Mouse (Mus musculus): ENCODE data around the gene Hnrnpu.

Hnrnpu gene

GRCm38 (mm10) chr1:178337551-178338317, at the start of gene Hnrnpu:
Hnrnpu (minus strand) TSS chr1:178337797.
- peak; percentile 97 for DNase-seq (ENCODE audit: low read depth, low spot score)

DNA sequence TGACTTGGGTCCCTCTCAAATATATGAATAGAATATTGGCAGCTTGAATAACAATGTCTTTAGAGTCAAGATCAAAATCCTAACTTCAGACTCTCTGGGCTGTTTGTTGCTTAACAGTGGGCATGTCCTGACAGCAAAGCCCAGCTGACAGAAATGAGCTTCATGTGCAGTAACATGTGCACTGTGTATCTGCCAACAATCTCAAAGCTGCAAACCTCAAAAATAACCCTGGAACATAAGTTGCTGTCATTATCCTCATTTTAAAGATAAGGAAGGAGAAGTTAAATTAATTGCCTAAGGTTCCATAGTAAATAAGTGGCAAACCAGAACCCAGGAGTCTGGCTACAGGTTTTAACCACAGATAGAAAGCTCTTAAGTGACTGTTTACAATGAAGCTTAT, 44.6 kb upstream of the Hnrnpu start:
- no peak for DNase-seq (ENCODE audit: low read depth, low spot score)

GRCm38 (mm10) chr1:178379224-178379623, 41.6 kb upstream of the Hnrnpu start:
- DNase-seq (ENCODE audit: low read depth, low spot score), result no peak

DNA sequence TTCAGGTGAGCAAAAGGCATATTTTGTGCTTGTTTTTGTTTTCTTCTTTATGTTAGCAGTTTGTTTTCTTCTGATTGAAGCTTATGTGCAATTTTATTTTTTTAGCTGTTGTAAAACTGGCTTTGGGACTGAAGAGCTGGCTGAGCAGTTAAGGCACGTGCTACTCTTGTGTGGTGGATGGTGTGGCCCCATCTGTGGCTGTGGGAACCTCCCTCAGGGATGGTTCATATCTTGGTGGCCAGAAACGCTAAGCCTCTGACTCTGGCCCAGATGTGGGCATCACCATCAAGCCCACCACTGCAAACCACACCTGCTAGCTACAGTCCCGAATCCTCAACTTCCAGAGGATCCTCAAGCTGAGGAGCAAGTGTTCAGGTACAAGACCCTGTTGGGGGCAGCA, 40.5 kb upstream of the Hnrnpu start:
- DNase-seq (ENCODE audit: low read depth, low spot score), result no peak

DNA sequence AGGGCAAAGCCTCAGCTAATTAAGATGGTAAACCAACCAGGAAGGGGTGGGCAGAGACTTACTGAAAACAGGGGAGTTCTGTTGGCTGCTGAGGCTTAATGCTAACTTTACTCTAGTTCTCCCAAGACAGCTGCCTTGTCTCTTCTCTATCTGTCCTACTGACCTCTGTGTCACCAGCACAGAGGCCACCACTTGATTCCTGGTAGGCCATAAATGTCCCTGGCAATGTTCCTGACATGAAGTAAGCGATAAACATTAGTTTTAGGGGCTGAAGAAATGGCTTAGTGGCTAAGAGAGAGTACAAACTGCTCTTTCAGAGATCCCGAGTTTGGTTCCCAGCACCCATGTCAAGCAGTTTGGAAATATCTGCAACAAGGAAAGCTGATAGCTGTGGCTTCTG, 39.3 kb upstream of the Hnrnpu start:
- DNase-seq (ENCODE audit: low read depth, low spot score), result no peak

GRCm38 (mm10) chr1:178376061-178376460, 38.5 kb upstream of the Hnrnpu start:
- DNase-seq (ENCODE audit: low read depth, low spot score), result peak; percentile 67

GRCm38 (mm10) chr1:178375381-178375780, 37.8 kb upstream of the Hnrnpu start:
- no peak for DNase-seq (ENCODE audit: low read depth, low spot score)

GRCm38 (mm10) chr1:178372681-178373080, 35.1 kb upstream of the Hnrnpu start:
- no peak for DNase-seq (ENCODE audit: low read depth, low spot score)

DNA sequence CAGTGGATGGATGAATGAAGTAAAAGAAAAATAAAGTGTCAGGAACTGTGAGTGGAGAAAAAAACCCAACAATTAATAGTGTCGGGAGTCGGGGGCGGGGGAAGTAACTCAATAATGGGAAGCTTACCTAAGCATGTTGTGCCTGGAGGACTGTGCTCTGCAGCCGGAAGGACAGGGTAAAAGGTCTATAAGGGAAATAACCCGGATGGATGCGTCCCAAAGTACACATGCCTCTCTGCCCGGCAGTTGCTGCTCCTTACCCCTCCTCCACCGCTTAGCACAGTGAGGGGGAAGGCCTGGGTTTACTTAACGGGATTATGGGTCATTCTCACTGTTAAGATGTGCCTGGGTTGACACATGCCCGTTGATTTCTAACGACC, 31.7 kb upstream of the Hnrnpu start:
- peak; percentile 81 for DNase-seq (ENCODE audit: low read depth, low spot score)

DNA sequence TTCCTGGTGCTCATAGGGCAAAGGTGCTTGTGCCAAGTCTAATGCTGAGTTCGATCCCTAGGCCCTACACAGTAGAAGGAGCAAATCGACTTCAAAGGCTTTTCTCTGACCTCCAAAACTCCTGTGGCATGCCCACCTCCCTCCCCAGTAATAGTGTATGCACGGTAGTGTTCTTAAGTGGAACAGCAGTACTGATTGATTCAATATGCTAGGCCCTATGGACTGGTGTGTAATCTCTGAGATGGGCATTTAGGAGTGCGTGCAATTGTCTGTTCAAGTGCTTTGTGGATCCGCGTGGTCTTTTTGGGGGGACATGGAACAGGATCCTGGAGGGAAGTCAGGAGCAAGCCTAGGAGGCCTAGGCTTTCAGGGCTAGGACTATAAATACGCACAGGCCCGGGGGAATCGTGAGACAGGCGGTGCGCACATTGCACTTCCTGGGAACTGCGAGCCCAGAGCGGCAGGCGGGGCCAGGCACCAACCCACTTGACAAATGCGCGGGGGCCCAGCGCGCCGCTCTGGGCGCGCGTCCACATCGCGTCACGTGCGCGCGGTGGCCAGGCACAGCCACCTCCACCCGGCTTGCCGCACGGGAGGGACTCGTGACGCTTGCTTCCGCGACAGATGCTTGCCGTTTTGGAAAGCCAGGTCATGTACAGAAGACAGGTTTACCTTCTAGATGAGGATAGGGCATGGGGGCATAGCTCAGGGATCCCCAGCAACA, 31.1 kb upstream of the Hnrnpu start:
- DNase-seq (ENCODE audit: low read depth, low spot score), result peak; percentile 91

DNA sequence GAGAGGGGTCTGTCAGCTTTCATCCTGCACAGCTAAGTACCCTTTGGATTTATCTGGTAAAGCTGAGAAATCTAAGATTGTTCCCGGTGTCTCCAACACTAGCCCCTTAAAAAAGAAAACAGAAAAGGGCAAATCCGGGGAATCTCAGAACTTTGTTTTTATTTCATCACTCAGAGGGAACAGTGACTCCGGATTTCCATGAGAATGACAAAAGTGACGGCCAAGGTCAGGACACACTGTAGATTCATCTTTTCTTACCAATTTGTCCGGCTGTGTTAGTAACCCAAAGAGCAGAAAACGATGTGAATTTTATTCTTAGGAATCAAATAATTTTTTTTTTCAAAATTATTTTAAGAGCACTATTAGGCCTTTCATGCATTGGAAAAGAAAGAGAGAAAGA, 30.5 kb upstream of the Hnrnpu start:
- DNase-seq (ENCODE audit: low read depth, low spot score), result no peak

DNA sequence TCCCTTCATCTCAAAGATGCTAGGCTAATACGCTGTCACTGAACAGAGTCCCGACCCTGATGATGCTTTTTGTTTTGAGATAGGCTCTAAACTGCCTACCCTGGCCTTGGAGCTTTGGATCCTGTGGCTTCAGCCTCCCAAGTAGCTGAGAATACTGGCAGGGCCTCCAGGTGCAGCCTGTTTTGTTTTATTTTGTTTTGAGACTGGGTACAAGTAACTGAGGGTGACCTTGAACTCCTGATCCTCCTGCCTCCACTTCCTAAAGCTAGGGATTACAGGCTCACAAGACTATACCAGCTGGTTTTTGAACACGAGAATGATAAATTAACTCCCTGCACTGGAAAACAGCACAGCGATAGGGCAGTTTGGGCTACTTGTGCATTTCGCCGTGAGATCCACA, 27.6 kb upstream of the Hnrnpu start:
- peak; percentile 73 for DNase-seq (ENCODE audit: low read depth, low spot score)

DNA sequence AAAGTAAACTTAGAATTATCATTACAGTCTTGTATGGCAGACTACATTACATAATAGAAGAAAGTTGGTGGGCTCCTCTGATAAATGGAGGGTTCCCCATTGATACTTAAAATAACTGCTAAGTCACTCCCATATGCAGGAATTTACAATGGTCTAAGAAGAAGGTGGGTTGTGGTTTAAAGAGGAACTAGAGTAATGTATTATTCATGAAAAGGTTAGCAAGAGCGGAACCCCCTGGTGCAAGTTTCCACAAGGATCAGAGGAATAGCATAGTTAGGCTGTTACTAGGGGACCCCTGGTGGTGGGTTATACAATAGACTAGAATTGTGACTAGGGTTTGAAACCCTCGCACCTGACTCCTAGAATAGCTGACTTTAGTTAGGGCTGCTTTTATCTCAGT, 23.1 kb upstream of the Hnrnpu start:
- peak; percentile 100 for DNase-seq (ENCODE audit: low read depth, low spot score)

DNA sequence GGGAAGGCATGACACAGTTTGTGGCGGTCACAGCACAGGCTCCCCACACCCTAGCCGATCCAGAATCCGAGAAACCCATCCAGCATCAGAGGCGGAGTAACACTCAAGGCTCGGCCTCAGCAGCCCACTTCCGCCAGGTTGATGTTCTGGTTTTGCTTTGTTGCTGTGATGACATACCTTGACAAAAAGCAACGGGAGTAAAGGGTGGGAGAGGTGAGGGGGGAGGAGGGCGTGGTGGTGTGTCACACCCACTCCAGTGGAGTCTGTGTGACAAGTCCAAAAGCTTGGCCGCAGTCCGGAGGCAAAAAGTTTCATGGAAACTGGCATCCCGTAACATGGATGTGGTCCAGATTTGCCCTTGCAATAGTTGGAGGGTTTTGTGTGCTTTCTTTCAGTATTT, 22.7 kb upstream of the Hnrnpu start:
- peak; percentile 99 for DNase-seq (ENCODE audit: low read depth, low spot score)

GRCm38 (mm10) chr1:178357776-178358710, 20.4 kb upstream of the Hnrnpu start:
- peak; percentile 91 for DNase-seq (ENCODE audit: low read depth, low spot score)

GRCm38 (mm10) chr1:178354576-178354975, 17.0 kb upstream of the Hnrnpu start:
- peak; percentile 69 for DNase-seq (ENCODE audit: low read depth, low spot score)

GRCm38 (mm10) chr1:178351643-178352042, 14.0 kb upstream of the Hnrnpu start:
- peak; percentile 83 for DNase-seq (ENCODE audit: low read depth, low spot score)

DNA sequence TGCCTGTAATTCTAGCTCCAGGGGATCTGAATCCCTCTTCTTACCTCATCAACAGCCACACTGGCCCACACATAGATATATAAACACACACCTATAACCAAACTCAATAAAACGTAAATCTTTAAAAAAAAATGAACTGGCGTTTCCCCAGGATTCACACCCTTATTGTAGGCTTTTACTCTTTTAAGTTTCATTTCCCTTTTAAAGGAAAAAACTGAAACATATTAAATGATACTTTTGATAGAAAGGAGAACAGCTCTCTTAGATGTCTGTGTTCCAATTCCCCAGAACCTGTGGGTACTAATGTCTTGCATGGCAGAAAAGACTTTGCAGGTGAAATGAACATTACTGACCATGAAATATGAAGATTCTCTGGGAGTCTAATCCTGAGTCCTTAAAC, 13.2 kb upstream of the Hnrnpu start:
- DNase-seq (ENCODE audit: low read depth, low spot score), result no peak

DNA sequence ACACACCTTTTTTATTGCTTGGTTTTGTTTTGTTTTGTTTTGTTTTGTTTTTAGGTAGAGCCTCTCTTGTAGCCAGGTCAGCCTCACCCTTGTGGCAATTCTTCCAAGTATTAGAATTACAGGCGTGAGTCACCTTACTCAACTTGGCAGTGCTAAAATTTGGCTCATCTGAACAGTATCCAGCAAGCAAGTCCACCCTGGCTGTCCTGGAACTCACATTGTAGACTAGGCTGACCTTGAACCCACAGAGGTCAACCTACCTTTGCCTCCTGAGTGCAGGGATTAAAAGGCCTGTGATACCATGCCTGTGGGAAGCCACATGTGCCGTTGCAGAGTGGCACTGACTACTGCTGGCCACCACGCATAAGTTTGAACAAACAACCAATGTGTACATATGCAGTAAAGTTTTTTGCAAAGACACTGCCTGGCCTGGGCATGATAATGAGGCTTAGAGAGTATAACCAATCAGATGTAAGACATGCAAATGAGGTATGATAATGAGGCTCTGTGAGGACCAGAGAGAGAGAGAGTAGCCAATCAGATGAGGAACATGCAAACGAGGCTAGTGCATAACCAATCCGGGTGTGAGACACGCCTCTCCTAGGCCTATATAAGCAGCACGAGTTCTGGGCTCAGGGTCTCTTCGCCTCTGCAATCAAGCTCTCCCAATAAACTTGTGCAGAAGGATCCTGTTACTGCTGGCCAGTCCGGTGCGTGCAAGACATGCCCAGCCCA, 6.6 kb upstream of the Hnrnpu start:
- DNase-seq (ENCODE audit: low read depth, low spot score), result peak; percentile 65

DNA sequence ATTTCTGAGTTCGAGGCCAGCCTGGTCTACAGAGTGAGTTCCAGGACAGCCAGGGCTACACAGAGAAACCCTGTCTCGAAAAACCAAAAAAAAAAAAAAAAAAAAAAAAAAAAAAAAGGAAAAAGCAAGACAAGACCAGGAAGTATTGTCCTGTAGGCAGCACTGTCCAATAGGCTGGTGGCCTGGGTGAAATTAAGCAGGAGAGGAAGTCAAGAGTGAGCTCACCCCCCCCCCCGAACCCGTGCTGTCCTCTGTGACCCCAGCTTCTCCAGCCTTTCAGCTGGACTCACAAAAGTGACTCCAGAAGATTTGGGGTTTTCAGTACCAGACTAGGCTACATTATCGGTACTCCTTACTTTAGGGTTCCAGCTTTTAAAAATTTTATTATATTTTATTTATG, 5.0 kb upstream of the Hnrnpu start:
- DNase-seq (ENCODE audit: low read depth, low spot score), result no peak

- DNase-seq (ENCODE audit: low read depth, low spot score), result no peak
Observed at GRCm38 (mm10) chr1:178342063-178342462, 4.5 kb upstream of the Hnrnpu start.
